Mouse (Mus musculus) intestine, embryonic 15.5 days (tissue): Measurements from ENCODE around the gene Gm4307. TPM values are rescaled to one million over a fixed set of nuclear protein-coding genes. Genes with fewer than 3 reads are reported as not detected.
"Not testable (repeated sequence)": the region's sequence is repeated elsewhere in the genome, so short reads cannot be mapped to it uniquely, and the experiment has no call there.

ENCODE experiments used
- ATAC-seq: fragments of 200-750 bp; cut with Nextera tagmentation; 2 replicates; pipeline ENCODE4 v1.8.0; 2017; ENCODE audit warnings: moderate TSS enrichment, moderate library complexity
- H3K27ac ChIP-seq: fragments of 300-500 bp; sonication (generic); 2 replicates; pipeline ENCODE4 v1.5.1; 2015; ENCODE audit warnings: mild to moderate bottlenecking, inconsistent platforms
- H3K27me3 ChIP-seq: fragments of 300-500 bp; sonication (generic); replicated peaks from 2 replicates; pipeline ENCODE4 v1.6.1; 2015; ENCODE audit warnings: inconsistent platforms
- H3K36me3 ChIP-seq: fragments of 300-500 bp; sonication (generic); 2 replicates; pipeline ENCODE4 v1.6.1; 2015; ENCODE audit warnings: inconsistent platforms
- H3K4me1 ChIP-seq: fragments of 300-500 bp; sonication (generic); replicated peaks from 2 replicates; pipeline ENCODE4 v1.6.1; 2015; ENCODE audit warnings: inconsistent platforms
- H3K4me2 ChIP-seq: fragments of 300-500 bp; sonication (generic); replicated peaks from 2 replicates; pipeline ENCODE4 v1.6.1; 2015; ENCODE audit warnings: mild to moderate bottlenecking, inconsistent platforms
- H3K4me3 ChIP-seq: fragments of 300-500 bp; sonication (generic); replicated peaks from 2 replicates; pipeline ENCODE4 v1.5.1; 2015; ENCODE audit warnings: inconsistent platforms
- H3K9ac ChIP-seq: fragments of 300-500 bp; sonication (generic); 2 replicates; pipeline ENCODE4 v1.6.1; 2015; ENCODE audit warnings: inconsistent platforms
- H3K9me3 ChIP-seq: fragments of 300-500 bp; sonication (generic); 2 replicates; pipeline ENCODE4 v1.6.1; 2016; ENCODE audit warnings: inconsistent platforms
- WGBS: fragments of 180-500 bp; shearing (Covaris S2); methylation state at CpG from one replicate; pipeline ENCODE4 v1.1.7; 2015; 5-methylcytosine and 5-hydroxymethylcytosine counted together
- polyA plus RNA-seq: library from polyadenylated mRNA; unstranded; fragments of >200 nt; fragmentation: Nextera tagmentation; extraction: Ambion mirVana; gene quantifications from 2 replicates; pipeline ENCODE4 v1.2.1, GENCODE M21; 2015

Gm4307 gene
- not detected in 2 replicates for polyA plus RNA-seq

DNA sequence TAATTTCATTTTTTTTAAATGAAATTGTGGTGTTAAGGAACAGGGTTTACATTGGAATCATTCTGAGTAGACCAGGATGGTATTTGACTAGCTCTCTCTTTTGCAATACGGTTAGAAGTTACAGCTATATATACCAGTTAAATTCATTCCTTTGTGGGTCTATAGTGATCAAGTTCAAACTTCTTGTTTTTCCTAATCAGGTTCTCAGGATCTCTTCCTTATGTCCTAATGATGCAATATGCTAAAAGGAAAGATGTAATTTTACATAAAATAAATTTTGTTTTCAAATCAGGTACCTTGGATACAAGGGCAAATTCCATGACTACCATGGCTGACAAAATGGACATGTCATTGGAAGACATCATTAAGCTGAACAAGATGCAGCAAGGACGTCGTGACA lies at the start of gene Gm4307:
Gm4307 (plus strand) TSS at position 301 of the 400 bp plus-strand sequence.
- not testable (repeated sequence) for ATAC-seq, H3K27ac ChIP-seq, H3K36me3 ChIP-seq, H3K4me1 ChIP-seq, H3K4me2 ChIP-seq, H3K9ac ChIP-seq, H3K4me3 ChIP-seq, H3K9me3 ChIP-seq, H3K27me3 ChIP-seq
- WGBS, result no CpG with 5 or more reads among the region's 3 CpGs

DNA sequence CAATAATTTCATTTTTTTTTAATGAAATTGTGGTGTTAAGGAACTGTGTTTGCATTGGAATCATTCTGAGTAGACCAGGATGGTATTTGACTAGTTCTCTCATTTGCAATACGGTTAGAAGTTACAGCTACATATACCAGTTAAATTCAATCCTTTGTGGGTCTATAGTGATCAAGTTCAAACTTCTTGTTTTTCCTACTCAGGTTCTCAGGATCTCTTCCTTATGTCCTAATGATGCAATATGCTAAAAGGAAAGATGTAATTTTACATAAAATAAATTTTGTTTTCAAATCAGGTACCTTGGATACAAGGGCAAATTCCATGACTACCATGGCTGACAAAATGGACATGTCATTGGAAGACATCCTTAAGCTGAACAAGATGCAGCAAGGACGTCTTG lies 25.8 kb upstream of the Gm4307 start, which contains the start of gene Gm4301:
Gm4301 (plus strand) TSS at position 301 of the 400 bp plus-strand sequence.
- H3K27me3 ChIP-seq, ATAC-seq, H3K4me3 ChIP-seq, H3K9me3 ChIP-seq, H3K27ac ChIP-seq, H3K9ac ChIP-seq, H3K36me3 ChIP-seq, H3K4me2 ChIP-seq, H3K4me1 ChIP-seq: not testable (repeated sequence)
- WGBS, result no CpG with 5 or more reads among the region's 2 CpGs

DNA sequence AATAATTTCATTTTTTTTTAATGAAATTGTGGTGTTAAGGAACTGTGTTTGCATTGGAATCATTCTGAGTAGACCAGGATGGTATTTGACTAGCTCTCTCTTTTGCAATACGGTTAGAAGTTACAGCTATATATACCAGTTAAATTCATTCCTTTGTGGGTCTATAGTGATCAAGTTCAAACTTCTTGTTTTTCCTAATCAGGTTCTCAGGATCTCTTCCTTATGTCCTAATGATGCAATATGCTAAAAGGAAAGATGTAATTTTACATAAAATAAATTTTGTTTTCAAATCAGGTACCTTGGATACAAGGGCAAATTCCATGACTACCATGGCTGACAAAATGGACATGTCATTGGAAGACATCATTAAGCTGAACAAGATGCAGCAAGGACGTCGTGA lies 20.6 kb upstream of the Gm4307 start, which contains the start of gene Gm4302:
Gm4302 (plus strand) TSS at position 301 of the 400 bp plus-strand sequence.
- no CpG with 5 or more reads among the region's 3 CpGs for WGBS
- not testable (repeated sequence) for H3K4me3 ChIP-seq, H3K4me1 ChIP-seq, H3K4me2 ChIP-seq, H3K36me3 ChIP-seq, H3K9me3 ChIP-seq, H3K27ac ChIP-seq, H3K9ac ChIP-seq, ATAC-seq, H3K27me3 ChIP-seq

DNA sequence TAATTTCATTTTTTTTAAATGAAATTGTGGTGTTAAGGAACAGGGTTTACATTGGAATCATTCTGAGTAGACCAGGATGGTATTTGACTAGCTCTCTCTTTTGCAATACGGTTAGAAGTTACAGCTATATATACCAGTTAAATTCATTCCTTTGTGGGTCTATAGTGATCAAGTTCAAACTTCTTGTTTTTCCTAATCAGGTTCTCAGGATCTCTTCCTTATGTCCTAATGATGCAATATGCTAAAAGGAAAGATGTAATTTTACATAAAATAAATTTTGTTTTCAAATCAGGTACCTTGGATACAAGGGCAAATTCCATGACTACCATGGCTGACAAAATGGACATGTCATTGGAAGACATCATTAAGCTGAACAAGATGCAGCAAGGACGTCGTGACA lies 15.5 kb upstream of the Gm4307 start, which contains the start of gene Gm4303:
Gm4303 (plus strand) TSS at position 301 of the 400 bp plus-strand sequence.
- not testable (repeated sequence) for H3K9ac ChIP-seq, H3K27ac ChIP-seq, H3K9me3 ChIP-seq, ATAC-seq, H3K36me3 ChIP-seq, H3K4me2 ChIP-seq, H3K4me3 ChIP-seq, H3K4me1 ChIP-seq, H3K27me3 ChIP-seq
- WGBS, result no CpG with 5 or more reads among the region's 3 CpGs

DNA sequence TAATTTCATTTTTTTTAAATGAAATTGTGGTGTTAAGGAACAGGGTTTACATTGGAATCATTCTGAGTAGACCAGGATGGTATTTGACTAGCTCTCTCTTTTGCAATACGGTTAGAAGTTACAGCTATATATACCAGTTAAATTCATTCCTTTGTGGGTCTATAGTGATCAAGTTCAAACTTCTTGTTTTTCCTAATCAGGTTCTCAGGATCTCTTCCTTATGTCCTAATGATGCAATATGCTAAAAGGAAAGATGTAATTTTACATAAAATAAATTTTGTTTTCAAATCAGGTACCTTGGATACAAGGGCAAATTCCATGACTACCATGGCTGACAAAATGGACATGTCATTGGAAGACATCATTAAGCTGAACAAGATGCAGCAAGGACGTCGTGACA lies 10.3 kb upstream of the Gm4307 start, which contains the start of gene Gm4305:
Gm4305 (plus strand) TSS at position 301 of the 400 bp plus-strand sequence.
- not testable (repeated sequence) for ATAC-seq, H3K4me3 ChIP-seq, H3K4me2 ChIP-seq, H3K27me3 ChIP-seq, H3K27ac ChIP-seq, H3K9me3 ChIP-seq, H3K9ac ChIP-seq, H3K36me3 ChIP-seq, H3K4me1 ChIP-seq
- WGBS, result no CpG with 5 or more reads among the region's 3 CpGs

DNA sequence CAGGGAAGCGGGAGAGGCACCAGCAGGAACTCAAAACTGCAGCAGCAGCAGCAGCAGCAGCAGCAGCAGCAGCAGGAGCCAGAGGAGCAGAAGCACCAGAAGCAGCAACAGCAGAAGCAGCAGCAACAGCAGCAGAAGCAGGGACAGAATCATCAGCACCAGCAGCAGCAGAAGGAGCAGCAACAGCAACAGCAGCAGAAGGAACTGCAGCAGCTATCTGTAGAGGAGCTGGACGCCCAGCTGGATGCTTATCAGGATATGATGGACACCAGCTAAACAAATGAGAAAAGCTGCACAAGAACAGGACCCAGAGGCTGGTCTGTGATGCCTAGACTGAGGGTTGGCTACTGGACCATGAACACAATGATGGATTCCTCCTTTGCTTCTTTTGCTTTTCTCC lies 4.3 kb upstream of the Gm4307 start:
- not testable (repeated sequence) for H3K4me2 ChIP-seq, H3K27ac ChIP-seq, H3K9ac ChIP-seq, H3K4me1 ChIP-seq, H3K9me3 ChIP-seq, H3K27me3 ChIP-seq, H3K36me3 ChIP-seq, ATAC-seq, H3K4me3 ChIP-seq
- 62% methylated on average over 2 of the region's 2 CpGs for WGBS

DNA sequence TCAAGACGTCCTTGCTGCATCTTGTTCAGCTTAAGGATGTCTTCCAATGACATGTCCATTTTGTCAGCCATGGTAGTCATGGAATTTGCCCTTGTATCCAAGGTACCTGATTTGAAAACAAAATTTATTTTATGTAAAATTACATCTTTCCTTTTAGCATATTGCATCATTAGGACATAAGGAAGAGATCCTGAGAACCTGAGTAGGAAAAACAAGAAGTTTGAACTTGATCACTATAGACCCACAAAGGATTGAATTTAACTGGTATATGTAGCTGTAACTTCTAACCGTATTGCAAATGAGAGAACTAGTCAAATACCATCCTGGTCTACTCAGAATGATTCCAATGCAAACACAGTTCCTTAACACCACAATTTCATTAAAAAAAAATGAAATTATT lies 21.3 kb downstream of the Gm4307 start, which contains the start of gene Gm4312:
Gm4312 (minus strand) TSS at position 101 of the 400 bp plus-strand sequence.
- not testable (repeated sequence) for ATAC-seq, H3K9me3 ChIP-seq, H3K4me2 ChIP-seq, H3K9ac ChIP-seq, H3K27ac ChIP-seq, H3K27me3 ChIP-seq, H3K36me3 ChIP-seq, H3K4me1 ChIP-seq, H3K4me3 ChIP-seq
- WGBS, result no CpG with 5 or more reads among the region's 2 CpGs

DNA sequence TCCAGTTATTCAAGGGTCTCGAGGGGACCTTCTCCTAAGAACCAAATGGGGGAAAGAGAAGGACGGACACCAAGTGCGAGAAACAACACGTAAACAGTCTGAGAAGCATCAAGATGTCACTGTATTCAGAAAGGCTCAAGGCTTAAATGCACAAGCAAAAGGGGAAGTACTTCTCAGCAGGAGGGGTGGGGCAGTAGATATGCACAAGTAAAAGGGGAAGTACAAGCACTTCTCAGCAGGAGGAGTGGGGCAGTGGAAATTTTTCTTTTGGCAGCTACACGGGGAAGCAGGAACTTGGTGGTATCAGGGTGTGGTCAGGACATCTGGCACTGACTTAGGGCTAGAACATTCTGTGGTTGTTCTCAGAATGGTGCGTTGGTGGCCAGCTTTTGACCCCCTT lies 41.2 kb downstream of the Gm4307 start:
- not testable (repeated sequence) for H3K9me3 ChIP-seq, H3K36me3 ChIP-seq, H3K4me3 ChIP-seq, H3K27ac ChIP-seq, ATAC-seq, H3K4me1 ChIP-seq, H3K9ac ChIP-seq, H3K27me3 ChIP-seq, H3K4me2 ChIP-seq
- 85% methylated on average over 6 of the region's 6 CpGs for WGBS

Other genes starting within 250 kb of the Gm4307 start
- not detected in 2 replicates for gene Gm4301, start 25.7 kb upstream of the Gm4307 start, polyA plus RNA-seq
- not detected in 2 replicates for gene Gm4302, start 20.5 kb upstream of the Gm4307 start, polyA plus RNA-seq
- not detected in 2 replicates for gene Gm4303, start 15.4 kb upstream of the Gm4307 start, polyA plus RNA-seq
- not detected in 2 replicates for gene Gm4305, start 10.2 kb upstream of the Gm4307 start, polyA plus RNA-seq
- gene Gm4312, start 21.2 kb downstream of the Gm4307 start, polyA plus RNA-seq, result not detected in 2 replicates
- 16.6 and 19.3 TPM in 2 replicates for gene Tmtc3, start 126.0 kb downstream of the Gm4307 start, polyA plus RNA-seq
- 3.7 and 3.8 TPM in 2 replicates for gene Cep290, start 126.2 kb downstream of the Gm4307 start, polyA plus RNA-seq
- 6.4 and 6.8 TPM in 2 replicates for gene 4930430F08Rik, start 229.1 kb downstream of the Gm4307 start, polyA plus RNA-seq
- not detected in 2 replicates for gene 1700017N19Rik, start 229.1 kb downstream of the Gm4307 start, polyA plus RNA-seq